Mouse (Mus musculus) MEL (cell line): Measurements from ENCODE around the gene Lmx1a. TPM values are rescaled to one million over a fixed set of nuclear protein-coding genes. Genes with fewer than 3 reads are reported as not detected.

Source experiments
- DNase-seq: peaks from one replicate; pipeline ENCODE4 v3.0.0; 2011; ENCODE audit warnings: low read depth, low spot score
- H3K27ac ChIP-seq: 2 replicates; pipeline ENCODE4 v1.5.1; 2012; ENCODE audit warnings: low read depth, mild to moderate bottlenecking, control low read depth, low read length, moderate library complexity; ENCODE audit not compliant: control insufficient read depth
- H3K27me3 ChIP-seq, 2 experiments: fragments of 150-350 bp in 1 of 2; sonication (generic) in 1 of 2; 2 replicates each; pipeline ENCODE4 v1.6.1; 2012; ENCODE audit warnings: low read length in 2 of 2, mild to moderate bottlenecking in 2 of 2, improper control_type of control experiment in 1 of 2, moderate library complexity in 1 of 2; ENCODE audit not compliant: insufficient read depth in 2 of 2, control insufficient read depth in 1 of 2
- H3K36me3 ChIP-seq, 2 experiments: 2 replicates each; pipeline ENCODE4 v1.6.1; 2012 to 2014; ENCODE audit warnings: low read length in 2 of 2, improper control_type of control experiment in 1 of 2, inconsistent platforms in 1 of 2, mild to moderate bottlenecking in 1 of 2; ENCODE audit not compliant: insufficient read depth in 2 of 2, control insufficient read depth in 1 of 2
- H3K4me1 ChIP-seq, 2 experiments: fragments of 150-350 bp in 1 of 2; sonication (generic) in 1 of 2; 2 replicates each; pipeline ENCODE4 v1.6.1; 2012; ENCODE audit warnings: low read length in 2 of 2, improper control_type of control experiment in 1 of 2, mild to moderate bottlenecking in 1 of 2; ENCODE audit not compliant: insufficient read depth in 2 of 2, control insufficient read depth in 1 of 2
- H3K4me3 ChIP-seq, 2 experiments: fragments of 150-350 bp in 1 of 2; sonication (generic) in 1 of 2; 2 replicates each; pipeline ENCODE4 v1.5.1; 2012; ENCODE audit warnings: low read depth in 2 of 2, low read length in 2 of 2, mild to moderate bottlenecking in 2 of 2, moderate library complexity in 2 of 2, control low read depth in 1 of 2, improper control_type of control experiment in 1 of 2; ENCODE audit not compliant: control insufficient read depth in 1 of 2, insufficient read depth in 1 of 2
- H3K79me2 ChIP-seq: 2 replicates; pipeline ENCODE4 v1.6.1; 2012; ENCODE audit warnings: mild to moderate bottlenecking, low read length, moderate library complexity; ENCODE audit not compliant: control insufficient read depth, poor library complexity, insufficient read depth
- H3K9ac ChIP-seq: 2 replicates; pipeline ENCODE4 v1.6.1; 2012; ENCODE audit warnings: low read depth, mild to moderate bottlenecking, control low read depth, low read length, moderate library complexity; ENCODE audit not compliant: control insufficient read depth, poor library complexity, severe bottlenecking
- H3K9me3 ChIP-seq: fragments of 150-350 bp; sonication (generic); replicated peaks from 2 replicates; pipeline ENCODE4 v1.6.1; 2012; ENCODE audit warnings: mild to moderate bottlenecking, low read length, improper control_type of control experiment, moderate library complexity; ENCODE audit not compliant: insufficient read depth
- BHLHE40 ChIP-seq: IDR thresholded peaks from 2 replicates; pipeline ENCODE4 v1.6.1; 2012; ENCODE audit warnings: low read depth, mild to moderate bottlenecking, inconsistent platforms, low read length, improper control_type of control experiment, borderline replicate concordance
- CHD2 ChIP-seq: IDR thresholded peaks from 2 replicates; pipeline ENCODE4 v1.6.1; 2011; ENCODE audit warnings: low read length, improper control_type of control experiment
- CTCF ChIP-seq, 3 experiments: IDR thresholded peaks in 2 of 3; conservative IDR thresholded peaks in 1 of 3; 2 replicates each; pipeline ENCODE4 v1.5.1; 2011 to 2012; ENCODE audit warnings: low read length in 3 of 3, low read depth in 2 of 3, mild to moderate bottlenecking in 2 of 3, improper control_type of control experiment in 1 of 3, inconsistent platforms in 1 of 3, mixed read lengths in 1 of 3, moderate library complexity in 1 of 3; ENCODE audit not compliant: control insufficient read depth in 1 of 3, insufficient read depth in 1 of 3, poor library complexity in 1 of 3, severe bottlenecking in 1 of 3
- EP300 ChIP-seq, 2 experiments: IDR thresholded peaks; 2 replicates each; pipeline ENCODE4 v1.6.1; 2011; ENCODE audit warnings: improper control_type of control experiment in 2 of 2, low read length in 2 of 2, low read depth in 1 of 2, mild to moderate bottlenecking in 1 of 2
- ETS1 ChIP-seq: IDR thresholded peaks from 2 replicates; pipeline ENCODE4 v1.6.1; 2012; ENCODE audit warnings: low read depth, mild to moderate bottlenecking, inconsistent platforms, low read length, improper control_type of control experiment, moderate library complexity
- GATA1 ChIP-seq: IDR thresholded peaks from 2 replicates; pipeline ENCODE4 v1.6.1; 2011; ENCODE audit warnings: low read depth, low read length, improper control_type of control experiment
- HCFC1 ChIP-seq: IDR thresholded peaks from 2 replicates; pipeline ENCODE4 v1.6.1; 2012; ENCODE audit warnings: low read depth, mild to moderate bottlenecking, inconsistent platforms, low read length, improper control_type of control experiment, moderate library complexity
- KAT2A ChIP-seq: conservative IDR thresholded peaks from 2 replicates; pipeline ENCODE4 v1.6.1; 2012; ENCODE audit warnings: low read depth, low read length, improper control_type of control experiment, inconsistent platforms
- MXI1 ChIP-seq: IDR thresholded peaks from 2 replicates; pipeline ENCODE4 v1.6.1; 2011; ENCODE audit warnings: mild to moderate bottlenecking, low read depth, low read length, improper control_type of control experiment
- MYB ChIP-seq: IDR thresholded peaks from 2 replicates; pipeline ENCODE4 v1.6.1; 2011; ENCODE audit warnings: mild to moderate bottlenecking, low read depth, low read length, improper control_type of control experiment
- NRF1 ChIP-seq: IDR thresholded peaks from 2 replicates; pipeline ENCODE4 v1.6.1; 2014; ENCODE audit warnings: low read depth, mild to moderate bottlenecking, inconsistent platforms, low read length, improper control_type of control experiment, moderate library complexity; ENCODE audit not compliant: poor library complexity, insufficient read depth, severe bottlenecking
- POLR2AphosphoS5 ChIP-seq: IDR thresholded peaks from 2 replicates; pipeline ENCODE4 v1.6.1; 2012; ENCODE audit warnings: low read depth, borderline replicate concordance, mild to moderate bottlenecking, inconsistent platforms, low read length, moderate library complexity, mixed read lengths
- RAD21 ChIP-seq: IDR thresholded peaks from 2 replicates; pipeline ENCODE4 v1.6.1; 2011; ENCODE audit warnings: mild to moderate bottlenecking, low read depth, low read length, improper control_type of control experiment
- RCOR1 ChIP-seq: IDR thresholded peaks from 2 replicates; pipeline ENCODE4 v1.6.1; 2012; ENCODE audit warnings: low read depth, mild to moderate bottlenecking, inconsistent platforms, low read length, improper control_type of control experiment
- SIN3A ChIP-seq: IDR thresholded peaks from 2 replicates; pipeline ENCODE4 v1.6.1; 2012; ENCODE audit warnings: low read length, improper control_type of control experiment, inconsistent platforms
- TAL1 ChIP-seq: IDR thresholded peaks from 2 replicates; pipeline ENCODE4 v1.6.1; 2012; ENCODE audit warnings: mild to moderate bottlenecking, inconsistent platforms, low read length, moderate library complexity, mixed read lengths
- TBP ChIP-seq: IDR thresholded peaks from 2 replicates; pipeline ENCODE4 v1.8.0; 2011; ENCODE audit warnings: low read depth, low read length, improper control_type of control experiment
- TCF12 ChIP-seq: IDR thresholded peaks from 2 replicates; pipeline ENCODE4 v1.6.1; 2014; ENCODE audit warnings: low read depth, mild to moderate bottlenecking, inconsistent platforms, low read length, improper control_type of control experiment, moderate library complexity
- UBTF ChIP-seq: IDR thresholded peaks from 2 replicates; pipeline ENCODE4 v1.6.1; 2012; ENCODE audit warnings: low read depth, mild to moderate bottlenecking, inconsistent platforms, low read length, improper control_type of control experiment, moderate library complexity, borderline replicate concordance; ENCODE audit not compliant: insufficient read depth
- USF2 ChIP-seq, 2 experiments: IDR thresholded peaks; 2 replicates each; pipeline ENCODE4 v1.6.1; 2011 to 2012; ENCODE audit warnings: improper control_type of control experiment in 2 of 2, low read length in 2 of 2, borderline replicate concordance in 1 of 2, inconsistent platforms in 1 of 2, low read depth in 1 of 2, mild to moderate bottlenecking in 1 of 2; ENCODE audit not compliant: insufficient read depth in 1 of 2
- ZC3H11A ChIP-seq: IDR thresholded peaks from 2 replicates; pipeline ENCODE4 v1.6.1; 2012; ENCODE audit warnings: low read depth, mild to moderate bottlenecking, inconsistent platforms, low read length, improper control_type of control experiment
- ZKSCAN1 ChIP-seq: IDR thresholded peaks from 2 replicates; pipeline ENCODE4 v1.6.1; 2012; ENCODE audit warnings: low read depth, mild to moderate bottlenecking, inconsistent platforms, low read length, improper control_type of control experiment, moderate library complexity
- ZNF384 ChIP-seq: IDR thresholded peaks from 2 replicates; pipeline ENCODE4 v1.6.1; 2012; ENCODE audit warnings: low read depth, mild to moderate bottlenecking, inconsistent platforms, low read length, improper control_type of control experiment
- polyA plus RNA-seq, 2 experiments: library from polyadenylated mRNA; stranded (reverse) in 1 of 2; unstranded in 1 of 2; fragments of >175 nt in 1 of 2; fragments of >200 nt in 1 of 2; gene quantifications; 2 replicates each; pipeline versions ENCODE4 v1.2.1 to v1.2.4; 2012; ENCODE audit warnings: low replicate concordance in 2 of 2, low read depth in 1 of 2; ENCODE audit not compliant: insufficient read length in 2 of 2, insufficient read depth in 1 of 2, missing spikeins in 1 of 2
- total RNA-seq: library from RNA; depleted of rRNA; stranded (reverse); fragments of 300-350 nt; gene quantifications from 2 replicates; pipeline ENCODE4 v1.2.3, GENCODE M21; 2012

Gene Lmx1a
- total and polyA plus RNA-seq, 3 experiments = not detected

DNA sequence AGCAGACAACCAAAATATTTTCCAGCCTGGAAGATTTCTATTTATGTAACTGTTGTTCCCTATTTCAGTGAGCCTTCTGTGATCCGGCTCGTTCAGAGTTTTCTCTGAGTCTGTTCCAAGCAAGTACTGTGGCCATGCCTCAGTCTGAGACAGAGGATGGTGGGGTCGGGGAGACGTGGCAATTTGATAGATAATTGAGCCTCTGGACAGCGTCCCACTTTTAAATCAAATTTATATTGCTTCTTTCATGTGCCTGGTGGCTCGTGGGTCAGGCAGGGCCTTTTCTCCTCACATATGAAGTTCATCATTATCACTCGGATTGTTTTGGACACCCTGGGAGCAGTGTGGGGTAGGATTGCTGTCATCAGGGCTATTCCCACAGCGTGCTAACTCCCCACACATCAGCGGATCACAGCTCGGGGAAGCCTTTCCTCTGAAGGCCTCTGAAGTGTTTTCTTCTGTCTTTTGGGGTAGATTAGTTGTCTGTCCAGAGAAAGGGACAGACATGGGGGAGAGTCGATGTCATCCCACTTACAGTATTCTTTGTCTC is 6.9 kb downstream of the Lmx1a start:
- DNase-seq = no peak
- no peak overlapping the region for H3K27ac ChIP-seq
- H3K9me3 ChIP-seq = no peaks in the 10 kb centered on the region
- H3K36me3 ChIP-seq = no peaks in the 10 kb centered on the region
- no peaks in the 10 kb centered on the region for H3K4me1 ChIP-seq
- no peak overlapping the region for H3K4me3 ChIP-seq
- TF ChIP-seq CTCF (IDR thresholded peaks at IDR 0.05 in 2 of 3, conservative IDR thresholded peaks at IDR 0.05 in 1 of 3; ENCODE audit: control insufficient read depth in 1 of 3, insufficient read depth in 1 of 3, low read depth in 2 of 3, low read length in 3 of 3, poor library complexity in 1 of 3, severe bottlenecking in 1 of 3) = no peak
- TF ChIP-seq SIN3A = no peak
- TF ChIP-seq HCFC1 = no peak
- TF ChIP-seq UBTF = no peak
- TF ChIP-seq BHLHE40 = no peak
- TF ChIP-seq TCF12 = no peak
- no peak for TF ChIP-seq ZC3H11A
- no peak for TF ChIP-seq ETS1
- TF ChIP-seq MYB = no peak
- TF ChIP-seq POLR2AphosphoS5 = no peak
- no peak for TF ChIP-seq TBP
- TF ChIP-seq KAT2A = no peak
- H3K79me2 ChIP-seq = no peaks in the 10 kb centered on the region
- no peak overlapping the region for H3K9ac ChIP-seq
- H3K27me3 ChIP-seq = no peaks in the 10 kb centered on the region

DNA sequence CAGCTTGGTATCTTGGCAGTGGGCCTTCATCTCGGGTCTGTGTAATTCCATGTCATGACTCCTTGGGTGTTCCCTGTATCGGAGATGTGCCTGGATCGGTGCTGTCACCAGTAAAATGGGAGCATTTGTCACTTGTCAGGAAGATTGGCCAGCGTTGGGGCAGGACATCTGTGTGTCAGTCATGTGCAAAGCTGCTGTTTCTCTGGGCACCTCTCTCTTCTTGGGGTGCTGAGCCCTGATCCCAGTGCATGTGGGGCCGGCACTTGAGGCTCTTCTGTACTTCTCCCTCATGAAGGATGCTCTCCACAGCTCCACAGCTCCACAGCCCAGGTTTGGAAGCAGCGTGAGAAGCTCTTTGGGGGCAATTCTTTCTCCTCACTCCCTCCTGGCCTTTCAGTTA is 10.7 kb downstream of the Lmx1a start:
- H3K36me3 ChIP-seq = no peaks in the 10 kb centered on the region
- DNase-seq = no peak
- TF ChIP-seq RCOR1 (no peak), CHD2 (no peak), NRF1 (no peak), USF2 (IDR thresholded peaks at IDR 0.05; ENCODE audit: borderline replicate concordance in 1 of 2, insufficient read depth in 1 of 2, low read depth in 1 of 2, low read length in 2 of 2) (no peak), GATA1 (no peak), ZNF384 (no peak), UBTF (no peak), ZKSCAN1 (no peak), TAL1 (no peak), MXI1 (no peak), RAD21 (no peak), EP300 (IDR thresholded peaks at IDR 0.05; ENCODE audit: low read depth in 1 of 2, low read length in 2 of 2) (no peak)
- H3K9ac ChIP-seq = no peak overlapping the region
- H3K4me1 ChIP-seq = no peaks in the 10 kb centered on the region
- H3K27me3 ChIP-seq = no peaks in the 10 kb centered on the region
- no peak overlapping the region for H3K27ac ChIP-seq
- no peaks in the 10 kb centered on the region for H3K9me3 ChIP-seq
- no peaks in the 10 kb centered on the region for H3K79me2 ChIP-seq
- H3K4me3 ChIP-seq = no peak overlapping the region
